Mouse (Mus musculus) central nervous system, embryonic 11.5 days (tissue): ENCODE measurements around the gene Pmvk. TPM values are rescaled to one million over a fixed set of nuclear protein-coding genes. Genes with fewer than 3 reads are reported as not detected.

ENCODE experiments used
- polyA plus RNA-seq: library from polyadenylated mRNA; depleted of rRNA; stranded (reverse); fragments of >200 nt; gene quantifications from 2 replicates; pipeline ENCODE4 v1.2.3, GENCODE M21; 2012; rRNA removed

The Pmvk gene
- polyA plus RNA-seq: 54.0 and 72.1 TPM in 2 replicates

GRCm38 (mm10) chr3:89454401-89455177 is at the start of gene Pmvk:
TSS of gene Pmvk (plus strand) at chr3:89454541.

DNA sequence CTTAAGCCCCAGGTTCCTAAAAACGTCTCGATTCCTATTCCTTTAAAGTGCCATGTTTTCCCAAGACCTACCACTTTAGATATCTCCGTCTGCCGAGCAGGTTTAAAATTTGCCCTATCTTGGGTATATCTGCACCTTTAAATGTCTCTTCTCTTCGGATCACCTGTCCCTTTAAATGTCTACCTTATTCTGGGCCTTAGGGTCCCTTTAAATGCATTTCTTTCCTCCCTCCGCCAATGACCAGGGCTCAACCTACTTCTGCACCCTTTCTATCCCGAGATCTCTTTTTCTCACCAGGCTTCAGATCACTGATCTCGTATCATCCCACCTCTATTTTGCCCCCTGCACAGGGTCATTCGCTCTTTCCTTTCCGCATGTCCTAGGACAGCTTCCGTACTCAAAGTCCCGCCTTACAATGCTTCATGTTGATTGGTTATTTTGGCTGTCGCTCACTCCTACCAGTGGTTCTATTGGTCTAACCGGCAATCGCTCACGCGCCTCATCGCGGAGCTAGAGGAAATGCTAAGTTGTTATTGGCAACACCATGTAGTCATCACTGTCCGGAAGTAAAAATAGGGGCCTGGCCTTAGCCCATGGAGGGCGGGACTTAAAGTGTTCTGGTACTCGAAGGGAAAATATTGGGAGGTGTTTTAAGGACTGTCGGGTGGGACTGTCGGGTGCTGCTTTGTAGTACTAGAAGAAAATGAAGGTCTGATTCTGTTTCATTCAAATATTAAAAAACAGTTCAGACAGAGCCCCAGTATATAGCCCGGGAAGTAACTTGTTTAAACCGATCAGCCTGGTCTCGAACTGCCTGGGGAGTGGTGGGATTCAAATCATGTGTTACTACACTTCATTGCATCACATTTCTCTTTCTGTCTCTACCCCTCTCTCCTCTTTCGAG is 42.6 kb upstream of the Pmvk start, which contains the start of gene Flad1:
Gene Flad1, minus strand, starts transcription at position 381 of the 904 bp plus-strand sequence.

DNA sequence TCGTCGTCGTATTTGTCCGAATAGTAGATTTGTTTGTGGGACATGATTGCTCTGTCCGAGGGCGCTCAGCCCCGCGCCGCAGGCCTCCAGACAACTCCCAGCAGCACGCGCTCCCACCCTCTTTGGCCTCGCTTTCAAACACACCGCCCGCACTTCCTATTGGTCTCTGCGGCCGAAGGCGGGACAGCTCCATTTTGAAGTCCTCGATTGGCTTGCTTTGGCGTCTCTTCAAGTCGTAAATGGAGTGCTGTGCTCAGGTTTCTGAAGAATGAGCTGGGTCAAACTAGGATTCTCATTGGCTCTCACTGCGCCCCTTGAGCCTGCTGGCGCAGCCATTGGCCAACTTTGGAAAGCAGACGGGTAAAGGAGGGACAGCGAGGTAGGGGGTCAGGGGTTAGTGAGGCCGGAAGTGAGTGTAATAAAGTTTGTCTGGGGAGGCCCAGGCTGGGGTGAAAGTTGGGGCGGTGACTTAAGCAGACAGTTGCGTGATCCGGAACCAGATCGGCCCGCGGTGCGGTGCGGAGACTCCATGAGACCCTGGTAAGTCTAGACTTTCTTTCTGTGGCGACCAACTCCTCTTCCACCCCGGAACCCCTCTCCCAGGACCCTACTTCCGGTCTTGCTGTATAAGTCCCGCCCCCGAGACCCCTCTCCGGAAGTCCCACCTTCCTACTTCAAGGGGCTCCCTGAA is 36.0 kb upstream of the Pmvk start, which contains the start of the genes Cks1b and Shc1:
Gene Cks1b, minus strand, starts transcription at position 214 of the 691 bp plus-strand sequence.
Gene Shc1, plus strand, starts transcription at position 274 of the 691 bp plus-strand sequence.

GRCm38 (mm10) chr3:89430171-89431159 is 23.9 kb upstream of the Pmvk start, which contains the start of gene Pygo2:
TSS of gene Pygo2 (plus strand) at chr3:89430214.

DNA sequence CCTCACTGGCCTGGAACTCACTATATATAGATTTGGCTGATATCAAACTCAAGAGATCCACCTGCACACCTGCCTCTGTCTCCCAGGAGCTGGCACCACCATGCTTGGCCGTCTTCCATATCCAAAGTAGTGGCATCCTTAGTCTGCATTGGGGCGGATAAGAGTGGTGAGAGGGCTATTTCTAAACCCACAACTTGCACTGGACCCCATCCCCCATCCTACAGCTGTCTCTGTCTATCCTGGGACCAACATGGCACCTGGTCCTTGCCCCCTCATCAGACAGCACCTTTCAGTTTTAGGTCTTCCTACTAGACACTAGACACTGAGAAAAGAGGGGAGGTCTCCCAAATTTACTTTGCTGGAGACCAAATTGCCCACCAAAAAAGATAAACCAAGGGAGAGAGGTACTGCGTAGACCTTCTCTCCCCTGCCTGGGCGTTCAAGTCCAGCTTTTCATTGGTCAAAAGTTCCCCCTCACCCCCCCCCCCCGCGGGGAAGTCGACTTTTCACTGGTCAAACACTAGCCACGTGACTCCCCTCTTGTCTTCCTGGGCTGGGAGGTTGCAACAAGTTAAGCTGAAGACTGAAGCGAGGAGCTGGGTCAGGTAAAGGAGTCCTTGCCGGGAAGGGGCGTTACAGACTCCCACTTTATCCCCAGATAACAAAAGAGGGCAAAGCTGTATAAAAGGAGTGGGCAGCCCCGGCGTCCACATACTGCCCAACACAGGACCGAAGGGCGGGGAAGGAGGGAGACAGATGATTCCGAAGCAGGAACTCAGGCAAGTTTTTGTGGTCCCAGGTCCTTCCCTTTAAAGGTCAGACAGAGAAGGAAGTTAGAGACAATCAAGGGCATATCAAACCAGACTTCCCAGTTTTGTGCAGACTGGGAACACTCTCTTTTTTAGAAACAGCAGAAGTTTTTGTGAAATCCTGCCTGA is 17.9 kb upstream of the Pmvk start, which contains the start of gene Pbxip1:
Gene Pbxip1, plus strand, starts transcription at position 531 of the 938 bp plus-strand sequence.

Other genes with a start within 250 kb of the Pmvk start
- 106 TPM in 2 replicates for gene Thbs3, start 239.4 kb upstream of the Pmvk start, polyA plus RNA-seq
- gene Mtx1, start 227.5 kb upstream of the Pmvk start, polyA plus RNA-seq: 176 and 193 TPM in 2 replicates
- 11.6 and 12.3 TPM in 2 replicates for gene Muc1, start 225.5 kb upstream of the Pmvk start, polyA plus RNA-seq
- gene Krtcap2, start 208.6 kb upstream of the Pmvk start, polyA plus RNA-seq: 90.0 and 92.9 TPM in 2 replicates
- 20.5 and 22.4 TPM in 2 replicates for gene Trim46, start 208.2 kb upstream of the Pmvk start, polyA plus RNA-seq
- 141 and 150 TPM in 2 replicates for gene Dpm3, start 195.2 kb upstream of the Pmvk start, polyA plus RNA-seq
- gene Slc50a1, start 184.0 kb upstream of the Pmvk start, polyA plus RNA-seq: 29.1 and 51.5 TPM in 2 replicates
- gene Efna1, start 173.4 kb upstream of the Pmvk start, polyA plus RNA-seq: 8.9 and 20.0 TPM in 2 replicates
- gene Efna3, start 131.6 kb upstream of the Pmvk start, polyA plus RNA-seq: 5.5 and 18.9 TPM in 2 replicates
- gene Efna4, start 116.5 kb upstream of the Pmvk start, polyA plus RNA-seq: 32.7 and 40.6 TPM in 2 replicates
- gene Adam15, start 104.5 kb upstream of the Pmvk start, polyA plus RNA-seq: 32.0 and 36.4 TPM in 2 replicates
- 0.18 and 0.41 TPM in 2 replicates for gene Dcst2, start 92.6 kb upstream of the Pmvk start, polyA plus RNA-seq
- 0.02 and 0.05 TPM in 2 replicates for gene Dcst1, start 89.3 kb upstream of the Pmvk start, polyA plus RNA-seq
- 2.7 and 3.9 TPM in 2 replicates for gene Zbtb7b, start 59.8 kb upstream of the Pmvk start, polyA plus RNA-seq
- 3.2 and 3.6 TPM in 2 replicates for gene Lenep, start 51.7 kb upstream of the Pmvk start, polyA plus RNA-seq
- gene Flad1, start 42.7 kb upstream of the Pmvk start, polyA plus RNA-seq: 22.1 and 30.7 TPM in 2 replicates
- 235 and 307 TPM in 2 replicates for gene Cks1b, start 36.2 kb upstream of the Pmvk start, polyA plus RNA-seq
- 47.1 and 77.1 TPM in 2 replicates for gene Shc1, start 36.1 kb upstream of the Pmvk start, polyA plus RNA-seq
- 58.4 and 79.0 TPM in 2 replicates for gene Pygo2, start 24.3 kb upstream of the Pmvk start, polyA plus RNA-seq
- 18.5 and 18.7 TPM in 2 replicates for gene Pbxip1, start 17.8 kb upstream of the Pmvk start, polyA plus RNA-seq
- 1.7 and 2.9 TPM in 2 replicates for gene Kcnn3, start 65.6 kb downstream of the Pmvk start, polyA plus RNA-seq